Mouse (Mus musculus) CH12.LX (cell line): ENCODE measurements around the gene Wdr26.
A peak's percentile ranks its signal among the peaks of the same experiment; 100 is the strongest.

ENCODE experiments used
- CTCF ChIP-seq, 2 experiments: IDR thresholded peaks in 1 of 2; conservative IDR thresholded peaks in 1 of 2; 2 replicates each; pipeline ENCODE4 v1.5.1; 2011 to 2012; ENCODE audit warnings: low read depth in 2 of 2, low read length in 2 of 2, improper control_type of control experiment in 1 of 2, inconsistent platforms in 1 of 2, mild to moderate bottlenecking in 1 of 2, moderate library complexity in 1 of 2
- HCFC1 ChIP-seq: IDR thresholded peaks from 2 replicates; pipeline ENCODE4 v1.6.1; 2012; ENCODE audit warnings: low read depth, mild to moderate bottlenecking, inconsistent platforms, low read length, improper control_type of control experiment
- MAZ ChIP-seq: IDR thresholded peaks from 2 replicates; pipeline ENCODE4 v1.6.1; 2012; ENCODE audit warnings: low read depth, mild to moderate bottlenecking, inconsistent platforms, low read length, improper control_type of control experiment, moderate library complexity
- SIN3A ChIP-seq: IDR thresholded peaks from 2 replicates; pipeline ENCODE4 v1.6.1; 2012; ENCODE audit warnings: low read length, improper control_type of control experiment, inconsistent platforms
- UBTF ChIP-seq: IDR thresholded peaks from 2 replicates; pipeline ENCODE4 v1.6.1; 2012; ENCODE audit warnings: low read depth, mild to moderate bottlenecking, inconsistent platforms, low read length, improper control_type of control experiment, moderate library complexity

- TF ChIP-seq MAZ (peak; percentile 100), CTCF (conservative IDR thresholded peaks at IDR 0.05 in 1 of 2, IDR thresholded peaks at IDR 0.05 in 1 of 2; ENCODE audit: low read depth in 2 of 2, low read length in 2 of 2) (no peak), UBTF (peak; percentile 83), SIN3A (peak; percentile 95), HCFC1 (peak; percentile 98)
These were observed 67.6 kb downstream of the Wdr26 start, which contains the start of the genes Nvl and Cnih4 for GRCm38 (mm10) chr1:181143950-181144836.
